Mouse (Mus musculus) common myeloid progenitor, adult 5-6 weeks (primary cell): ENCODE results near the gene Ucp1. TPM values are rescaled to one million over a fixed set of nuclear protein-coding genes. Genes with fewer than 3 reads are reported as not detected.

Experiments used
- ATAC-seq: replicated peaks from 2 replicates; pipeline ENCODE4 v1.8.0; 2016; ENCODE audit warnings: low read depth, mild to moderate bottlenecking, moderate TSS enrichment, inconsistent platforms; ENCODE audit not compliant: poor library complexity, severe bottlenecking
- total RNA-seq: library from RNA; stranded (forward); fragments of 200-1000, 187-1606 nt; gene quantifications from 2 replicates; pipeline ENCODE4 v1.2.3, GENCODE M21; 2017

Ucp1 gene
- total RNA-seq, 1 experiment from 2014 or later = not detected

DNA sequence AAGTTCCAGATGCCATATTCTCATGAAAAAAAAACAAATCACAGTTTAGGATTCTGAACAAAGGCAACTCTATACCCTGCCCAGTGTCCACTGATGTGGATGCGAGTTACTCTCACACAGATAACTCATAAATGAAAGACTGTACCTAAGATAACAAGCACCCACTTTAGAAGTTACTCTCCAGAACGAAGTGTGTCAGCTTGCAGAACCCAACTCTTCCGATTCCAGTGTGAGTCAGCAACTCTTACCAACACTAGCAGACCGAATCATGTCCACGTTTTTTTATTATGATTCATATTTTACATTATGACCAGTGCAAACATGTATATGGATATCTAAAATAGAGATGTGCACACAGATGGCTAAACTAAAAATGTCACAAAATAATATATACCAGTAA, 37.7 kb downstream of the Ucp1 start:
- ATAC-seq = no peak

DNA sequence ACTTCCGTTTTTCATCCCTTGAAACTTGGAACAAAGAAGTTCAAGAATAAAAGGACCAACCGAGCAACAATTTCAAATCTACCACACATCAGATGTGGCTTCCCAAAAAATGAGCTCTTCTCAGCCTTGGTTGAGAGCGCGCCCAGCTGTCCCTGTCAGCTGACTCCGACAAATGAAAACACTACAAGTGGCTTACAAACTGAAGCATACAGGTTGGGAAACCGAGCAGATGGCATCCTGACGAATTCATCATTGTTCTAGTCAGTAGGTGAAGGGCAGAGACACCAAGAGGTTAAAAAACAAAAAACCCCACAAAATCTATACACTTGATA, 41.4 kb downstream of the Ucp1 start:
- ATAC-seq = 0 out of 2 replicates have a peak, but pooled peaks have one; percentile 30

DNA sequence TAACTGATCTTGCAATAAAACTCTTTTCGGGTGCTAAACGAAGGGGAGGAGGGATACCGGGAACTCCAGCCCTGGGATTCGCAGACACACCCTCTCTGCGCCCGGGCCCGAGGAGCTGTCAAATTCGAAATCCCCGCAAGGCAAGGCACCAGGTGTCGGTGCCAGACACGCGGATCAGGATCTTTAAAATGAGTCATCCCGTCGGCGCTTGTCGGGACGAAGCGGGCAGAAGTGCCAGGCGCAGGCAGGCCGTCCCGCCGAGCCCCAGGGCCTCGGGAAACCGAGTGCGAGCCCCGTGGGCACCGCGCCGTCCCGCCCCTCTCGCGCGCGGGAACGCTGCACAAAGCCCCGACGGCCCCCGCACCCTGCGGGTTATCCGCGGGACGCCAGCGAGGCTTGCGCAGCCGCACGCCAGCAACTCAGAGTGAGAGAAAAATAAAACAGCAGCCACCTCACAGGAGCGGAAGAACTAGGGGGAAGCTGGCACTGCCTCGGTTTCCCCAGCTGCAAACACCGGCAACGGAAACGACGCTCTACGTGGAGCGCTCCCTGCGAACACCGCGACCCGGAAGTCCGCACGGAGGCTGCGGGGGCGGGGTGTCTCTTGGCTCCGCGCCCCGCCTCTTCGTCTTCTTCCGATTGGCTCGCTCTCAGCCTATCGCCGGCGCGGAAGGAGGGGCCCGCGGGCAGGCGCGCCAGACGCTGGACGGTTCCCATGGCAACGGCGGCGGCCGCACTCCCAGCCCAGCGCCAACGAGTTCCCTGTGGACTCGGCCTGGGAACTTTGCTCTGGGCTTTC, 41.9 kb downstream of the Ucp1 start, which contains the start of gene Elmod2:
Gene Elmod2, minus strand, starts transcription at position 588 of the 799 bp plus-strand sequence.
- peak; percentile 98 for ATAC-seq

- ATAC-seq = no peak
These were observed 42.7 kb downstream of the Ucp1 start for GRCm38 (mm10) chr8:83332864-83333263.

GRCm38 (mm10) chr8:83342076-83342475, 51.9 kb downstream of the Ucp1 start:
- no peak for ATAC-seq

GRCm38 (mm10) chr8:83342693-83343092, 52.5 kb downstream of the Ucp1 start:
- no peak for ATAC-seq

Other genes with a start within 250 kb of the Ucp1 start
- gene Tbc1d9, start 125.0 kb upstream of the Ucp1 start, total RNA-seq = 2.3 and 7.2 TPM in 2 replicates
- gene Gm10645, start 124.2 kb upstream of the Ucp1 start, total RNA-seq = not detected in 2 replicates
- gene Elmod2, start 42.1 kb downstream of the Ucp1 start, total RNA-seq = 18.6 and 21.8 TPM in 2 replicates
- gene Mgat4d, start 58.1 kb downstream of the Ucp1 start, total RNA-seq = not detected in 2 replicates
- gene Clgn, start 99.5 kb downstream of the Ucp1 start, total RNA-seq = 0.23 and 1.2 TPM in 2 replicates
- gene Scoc, start 168.0 kb downstream of the Ucp1 start, total RNA-seq = 52.8 and 70.0 TPM in 2 replicates
- not detected in 2 replicates for gene Olfr370, start 245.4 kb downstream of the Ucp1 start, total RNA-seq